Mouse (Mus musculus): ENCODE data around the gene Ccr8. TPM values are rescaled to one million over a fixed set of nuclear protein-coding genes. Genes with fewer than 3 reads are reported as not detected.

The Ccr8 gene
- polyA plus RNA-seq, 1 experiment from 2014 or later, result not detected

- Histone ChIP-seq H3K4me2 (no peak overlapping the region), H3K4me3 (replicated peaks) (no peak overlapping the region), H3K27me3 (no peaks in the 10 kb centered on the region), H3K9me3 (no peaks in the 10 kb centered on the region), H3K4me1 (replicated peaks) (peaks cover 6% of the 10 kb centered on the region), H3K27ac (no peak overlapping the region), H3K36me3 (peaks cover 27% of the 10 kb centered on the region; the same call in 1 of the 2 replicates), H3K9ac (replicated peaks) (0 out of 2 replicates have a peak overlapping the region, but pooled peaks have one; percentile 8)
- ATAC-seq (ENCODE audit: insufficient number of reproducible peaks, insufficient read depth, low FRiP score, low TSS enrichment, low read depth), result no peak
- WGBS, result 94% methylated on average over 17 of the region's 17 CpGs
Measured at GRCm38 (mm10) chr9:120114051-120114788, 22.3 kb downstream of the Ccr8 start.

- peaks cover 6% of the 10 kb centered on the region for H3K4me1 ChIP-seq (replicated peaks)
- no peak for ATAC-seq (ENCODE audit: insufficient number of reproducible peaks, insufficient read depth, low FRiP score, low TSS enrichment, low read depth)
- H3K36me3 ChIP-seq, result peaks cover 33% of the 10 kb centered on the region; the same call in 1 of the 2 replicates
- whole genome bisulfite sequencing, result 91% methylated on average over 2 of the region's 2 CpGs
- H3K4me3 ChIP-seq (replicated peaks), result no peak overlapping the region
- H3K27me3 ChIP-seq, result no peaks in the 10 kb centered on the region
- no peak overlapping the region for H3K4me2 ChIP-seq
- 0 out of 2 replicates have a peak overlapping the region, but pooled peaks have one; percentile 8 for H3K9ac ChIP-seq (replicated peaks)
- H3K9me3 ChIP-seq, result no peaks in the 10 kb centered on the region
- no peak overlapping the region for H3K27ac ChIP-seq
Measured at GRCm38 (mm10) chr9:120114789-120115151, 22.9 kb downstream of the Ccr8 start.

- Histone ChIP-seq H3K36me3 (peaks cover 41% of the 10 kb centered on the region), H3K27ac (0 out of 2 replicates have a peak overlapping the region, but pooled peaks have one; percentile 12), H3K4me1 (replicated peaks) (peaks cover 6% of the 10 kb centered on the region), H3K9me3 (no peaks in the 10 kb centered on the region), H3K9ac (replicated peaks) (no peak overlapping the region), H3K27me3 (no peaks in the 10 kb centered on the region), H3K4me3 (replicated peaks) (no peak overlapping the region), H3K4me2 (no peak overlapping the region)
- WGBS, result 87% methylated on average over 5 of the region's 5 CpGs
- no peak for ATAC-seq (ENCODE audit: insufficient number of reproducible peaks, insufficient read depth, low FRiP score, low TSS enrichment, low read depth)
Measured at GRCm38 (mm10) chr9:120115580-120115979, 23.7 kb downstream of the Ccr8 start.

GRCm38 (mm10) chr9:120116184-120116624, 24.3 kb downstream of the Ccr8 start:
- Histone ChIP-seq H3K27me3 (no peaks in the 10 kb centered on the region), H3K4me1 (replicated peaks) (peaks cover 2% of the 10 kb centered on the region), H3K9ac (replicated peaks) (no peak overlapping the region), H3K36me3 (peaks cover 47% of the 10 kb centered on the region), H3K4me3 (replicated peaks) (no peak overlapping the region), H3K4me2 (no peak overlapping the region), H3K27ac (no peak overlapping the region), H3K9me3 (no peaks in the 10 kb centered on the region)
- WGBS, result 89% methylated on average over 8 of the region's 8 CpGs
- no peak for ATAC-seq (ENCODE audit: insufficient number of reproducible peaks, insufficient read depth, low FRiP score, low TSS enrichment, low read depth)

GRCm38 (mm10) chr9:120118212-120118611, 26.3 kb downstream of the Ccr8 start:
- H3K4me2 ChIP-seq, result no peak overlapping the region
- no peak overlapping the region for H3K9ac ChIP-seq (replicated peaks)
- H3K36me3 ChIP-seq, result peaks cover 61% of the 10 kb centered on the region
- H3K27ac ChIP-seq, result no peak overlapping the region
- no peaks in the 10 kb centered on the region for H3K4me1 ChIP-seq (replicated peaks)
- no peak overlapping the region for H3K4me3 ChIP-seq (replicated peaks)
- no peaks in the 10 kb centered on the region for H3K27me3 ChIP-seq
- no peaks in the 10 kb centered on the region for H3K9me3 ChIP-seq
- ATAC-seq (ENCODE audit: insufficient number of reproducible peaks, insufficient read depth, low FRiP score, low TSS enrichment, low read depth), result no peak
- 90% methylated on average over 4 of the region's 4 CpGs for WGBS

GRCm38 (mm10) chr9:120120503-120120902, 28.6 kb downstream of the Ccr8 start:
- H3K9ac ChIP-seq (replicated peaks), result no peak overlapping the region
- no peak for ATAC-seq (ENCODE audit: insufficient number of reproducible peaks, insufficient read depth, low FRiP score, low TSS enrichment, low read depth)
- H3K9me3 ChIP-seq, result no peaks in the 10 kb centered on the region
- H3K27me3 ChIP-seq, result no peaks in the 10 kb centered on the region
- no peak overlapping the region for H3K4me3 ChIP-seq (replicated peaks)
- H3K36me3 ChIP-seq, result peaks cover 74% of the 10 kb centered on the region
- WGBS, result 90% methylated on average over 7 of the region's 7 CpGs
- no peaks in the 10 kb centered on the region for H3K4me1 ChIP-seq (replicated peaks)
- no peak overlapping the region for H3K27ac ChIP-seq
- H3K4me2 ChIP-seq, result no peak overlapping the region

- ATAC-seq (ENCODE audit: insufficient number of reproducible peaks, insufficient read depth, low FRiP score, low TSS enrichment, low read depth), result 0 out of 2 replicates have a peak, but pooled peaks have one; percentile 4
- H3K4me1 ChIP-seq (replicated peaks), result peaks cover 15% of the 10 kb centered on the region
- H3K4me2 ChIP-seq, result peak overlapping the region; percentile 53
- no peaks in the 10 kb centered on the region for H3K9me3 ChIP-seq
- H3K4me3 ChIP-seq (replicated peaks), result peak overlapping the region; percentile 99
- peak overlapping the region; percentile 85 for H3K27ac ChIP-seq
- WGBS, result 63% methylated on average over 11 of the region's 11 CpGs
- no peaks in the 10 kb centered on the region for H3K27me3 ChIP-seq
- peaks cover 56% of the 10 kb centered on the region for H3K36me3 ChIP-seq
- peak overlapping the region; percentile 56 for H3K9ac ChIP-seq (replicated peaks)
Measured at GRCm38 (mm10) chr9:120126868-120127267, 35.0 kb downstream of the Ccr8 start.

GRCm38 (mm10) chr9:120127538-120128251, 35.8 kb downstream of the Ccr8 start, which contains the start of gene Rpsa:
Gene Rpsa, plus strand, starts transcription at chr9:120127689.
- H3K4me1 ChIP-seq (replicated peaks), result peaks cover 15% of the 10 kb centered on the region
- no peaks in the 10 kb centered on the region for H3K27me3 ChIP-seq
- WGBS, result under 1% methylated on average over 67 of the region's 72 CpGs
- peak; percentile 92 for ATAC-seq (ENCODE audit: insufficient number of reproducible peaks, insufficient read depth, low FRiP score, low TSS enrichment, low read depth)
- H3K4me2 ChIP-seq, result peak within 1 kb of the TSS; percentile 88
- H3K9me3 ChIP-seq, result no peaks in the 10 kb centered on the region
- H3K36me3 ChIP-seq, result peaks cover 59% of the 10 kb centered on the region
- H3K4me3 ChIP-seq (replicated peaks), result peak within 1 kb of the TSS; percentile 99
- peak within 1 kb of the TSS; percentile 93 for H3K27ac ChIP-seq
- peak within 1 kb of the TSS; percentile 100 for H3K9ac ChIP-seq (replicated peaks)

- Histone ChIP-seq H3K9me3 (no peaks in the 10 kb centered on the region), H3K9ac (replicated peaks) (peak overlapping the region; percentile 100), H3K27me3 (no peaks in the 10 kb centered on the region), H3K4me3 (replicated peaks) (peak overlapping the region; percentile 99), H3K4me1 (replicated peaks) (peaks cover 15% of the 10 kb centered on the region), H3K27ac (no peak overlapping the region), H3K4me2 (peak overlapping the region; percentile 88), H3K36me3 (peaks cover 50% of the 10 kb centered on the region)
- ATAC-seq (ENCODE audit: insufficient number of reproducible peaks, insufficient read depth, low FRiP score, low TSS enrichment, low read depth), result no peak
- WGBS, result 79% methylated on average over 10 of the region's 10 CpGs
Measured at GRCm38 (mm10) chr9:120129276-120129675, 37.4 kb downstream of the Ccr8 start.

GRCm38 (mm10) chr9:120131784-120132288, 39.9 kb downstream of the Ccr8 start:
- H3K27ac ChIP-seq, result no peak overlapping the region
- peaks cover 47% of the 10 kb centered on the region for H3K36me3 ChIP-seq
- peaks cover 14% of the 10 kb centered on the region for H3K4me1 ChIP-seq (replicated peaks)
- H3K4me2 ChIP-seq, result no peak overlapping the region
- no peaks in the 10 kb centered on the region for H3K27me3 ChIP-seq
- H3K9me3 ChIP-seq, result no peaks in the 10 kb centered on the region
- 90% methylated on average over 3 of the region's 3 CpGs for WGBS
- no peak overlapping the region for H3K9ac ChIP-seq (replicated peaks)
- no peak for ATAC-seq (ENCODE audit: insufficient number of reproducible peaks, insufficient read depth, low FRiP score, low TSS enrichment, low read depth)
- H3K4me3 ChIP-seq (replicated peaks), result no peak overlapping the region

All from limb, embryonic 12.5 days (tissue).